Mouse (Mus musculus): ENCODE measurements around the gene Bicd2. TPM values are rescaled to one million over a fixed set of nuclear protein-coding genes. Genes with fewer than 3 reads are reported as not detected.

The Bicd2 gene
- polyA plus RNA-seq, 1 experiment from 2014 or later, result 38.7 TPM

DNA sequence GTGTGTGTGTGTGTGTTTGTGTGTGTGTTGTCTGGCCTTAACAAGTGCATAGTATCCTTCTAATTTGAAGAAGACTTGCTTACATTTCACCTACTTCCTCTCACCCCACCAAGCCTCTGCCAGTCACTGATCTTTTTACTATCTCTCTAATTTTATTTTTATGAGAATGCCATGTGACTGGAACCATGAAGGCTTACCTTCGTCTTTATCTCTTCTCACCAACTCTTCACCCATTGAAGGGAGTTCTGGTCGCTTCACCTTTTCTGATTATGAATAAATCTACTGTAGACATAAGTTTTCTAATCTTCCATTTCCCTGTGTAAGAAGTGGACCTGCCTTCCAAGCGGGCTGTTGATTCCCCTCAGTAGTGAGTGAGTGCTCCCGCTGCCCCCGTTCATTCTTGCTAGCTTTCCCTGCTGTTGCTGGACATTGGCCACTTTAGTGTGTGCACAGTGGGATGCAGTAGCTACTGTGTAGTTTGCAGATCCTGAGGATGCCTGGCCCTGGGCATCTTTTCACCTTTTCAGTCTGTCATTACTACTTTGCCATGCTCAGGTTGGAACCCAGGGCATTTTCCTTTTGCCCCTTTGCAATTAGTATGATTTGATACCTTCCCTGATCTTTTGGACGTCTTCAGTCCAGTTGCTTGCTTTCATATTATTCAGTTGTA lies 8.6 kb downstream of the Bicd2 start:
- H3K9me3 ChIP-seq, result no peaks in the 10 kb centered on the region
- H3K36me3 ChIP-seq, result no peaks in the 10 kb centered on the region
- no peak overlapping the region for H3K4me3 ChIP-seq
- no peak overlapping the region for H3K27ac ChIP-seq (replicated peaks)
- no peaks in the 10 kb centered on the region for H3K27me3 ChIP-seq (replicated peaks)
- WGBS, result 85% methylated on average over 6 of the region's 6 CpGs
- no peak overlapping the region for H3K4me2 ChIP-seq
- ATAC-seq (ENCODE audit: extremely low read depth, insufficient number of reproducible peaks, low FRiP score, low TSS enrichment), result no peak
- peaks cover 91% of the 10 kb centered on the region for H3K4me1 ChIP-seq
- H3K9ac ChIP-seq, result no peak overlapping the region

GRCm38 (mm10) chr13:49352581-49353159 lies 11.3 kb downstream of the Bicd2 start:
- no peak for ATAC-seq (ENCODE audit: extremely low read depth, insufficient number of reproducible peaks, low FRiP score, low TSS enrichment)
- no peak overlapping the region for H3K4me3 ChIP-seq
- no peaks in the 10 kb centered on the region for H3K9me3 ChIP-seq
- H3K27me3 ChIP-seq (replicated peaks), result no peaks in the 10 kb centered on the region
- H3K4me1 ChIP-seq, result peaks cover 73% of the 10 kb centered on the region
- H3K4me2 ChIP-seq, result no peak overlapping the region
- H3K27ac ChIP-seq (replicated peaks), result peak overlapping the region; percentile 30; the same call in 1 of the 2 replicates
- 66% methylated on average over 3 of the region's 3 CpGs for WGBS
- H3K9ac ChIP-seq, result no peak overlapping the region
- peaks cover 17% of the 10 kb centered on the region for H3K36me3 ChIP-seq

- Histone ChIP-seq H3K4me1 (peaks cover 73% of the 10 kb centered on the region), H3K4me3 (no peak overlapping the region), H3K9me3 (no peaks in the 10 kb centered on the region), H3K27ac (replicated peaks) (0 out of 2 replicates have a peak overlapping the region, but pooled peaks have one; percentile 28), H3K27me3 (replicated peaks) (no peaks in the 10 kb centered on the region), H3K9ac (no peak overlapping the region), H3K36me3 (peaks cover 21% of the 10 kb centered on the region), H3K4me2 (no peak overlapping the region)
- no peak for ATAC-seq (ENCODE audit: extremely low read depth, insufficient number of reproducible peaks, low FRiP score, low TSS enrichment)
Measured at GRCm38 (mm10) chr13:49353422-49353821, 12.0 kb downstream of the Bicd2 start.

GRCm38 (mm10) chr13:49353991-49354507 lies 12.7 kb downstream of the Bicd2 start:
- Histone ChIP-seq H3K9ac (no peak overlapping the region), H3K36me3 (peaks cover 26% of the 10 kb centered on the region), H3K4me1 (peaks cover 66% of the 10 kb centered on the region), H3K4me3 (no peak overlapping the region), H3K9me3 (no peaks in the 10 kb centered on the region), H3K4me2 (no peak overlapping the region), H3K27me3 (replicated peaks) (no peaks in the 10 kb centered on the region), H3K27ac (replicated peaks) (no peak overlapping the region)
- WGBS, result 60% methylated on average over 5 of the region's 5 CpGs
- ATAC-seq (ENCODE audit: extremely low read depth, insufficient number of reproducible peaks, low FRiP score, low TSS enrichment), result no peak

DNA sequence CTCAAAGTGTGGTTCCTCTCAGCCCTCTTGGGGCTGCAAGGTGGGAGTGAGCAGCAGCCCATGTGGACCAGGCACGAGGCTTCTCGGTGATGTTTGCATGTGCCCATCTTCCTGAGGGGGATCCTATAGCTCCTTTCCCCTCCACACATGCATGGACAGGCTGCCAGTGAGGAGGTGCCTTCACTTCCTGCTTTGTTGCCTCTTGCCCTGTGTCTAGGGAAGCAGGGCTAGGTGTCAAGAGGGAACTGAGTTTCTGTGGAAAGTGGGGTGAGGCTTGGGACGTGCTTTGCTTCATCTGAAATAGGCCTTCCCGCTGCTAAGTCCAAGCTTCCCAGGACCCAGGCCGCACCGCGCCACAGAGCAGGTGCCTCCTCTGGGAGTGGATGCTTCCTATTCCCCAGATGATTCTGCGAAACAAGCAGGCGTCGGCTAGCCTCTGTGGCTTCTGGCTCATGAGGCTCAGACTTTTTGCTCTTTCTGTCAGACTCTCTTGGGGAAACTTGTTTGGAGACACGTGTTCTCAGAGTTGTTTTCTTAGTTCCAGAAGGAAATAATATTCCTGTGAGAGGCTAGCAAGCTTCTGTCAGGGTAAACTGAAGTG lies 14.2 kb downstream of the Bicd2 start:
- no peak for ATAC-seq (ENCODE audit: extremely low read depth, insufficient number of reproducible peaks, low FRiP score, low TSS enrichment)
- WGBS, result 79% methylated on average over 11 of the region's 11 CpGs
- Histone ChIP-seq H3K4me1 (peaks cover 60% of the 10 kb centered on the region), H3K4me3 (no peak overlapping the region), H3K36me3 (peaks cover 29% of the 10 kb centered on the region), H3K9me3 (no peaks in the 10 kb centered on the region), H3K27ac (replicated peaks) (peak overlapping the region; percentile 20; the same call in 1 of the 2 replicates), H3K4me2 (no peak overlapping the region), H3K9ac (0 out of 2 replicates have a peak overlapping the region, but pooled peaks have one; percentile 1), H3K27me3 (replicated peaks) (no peaks in the 10 kb centered on the region)

DNA sequence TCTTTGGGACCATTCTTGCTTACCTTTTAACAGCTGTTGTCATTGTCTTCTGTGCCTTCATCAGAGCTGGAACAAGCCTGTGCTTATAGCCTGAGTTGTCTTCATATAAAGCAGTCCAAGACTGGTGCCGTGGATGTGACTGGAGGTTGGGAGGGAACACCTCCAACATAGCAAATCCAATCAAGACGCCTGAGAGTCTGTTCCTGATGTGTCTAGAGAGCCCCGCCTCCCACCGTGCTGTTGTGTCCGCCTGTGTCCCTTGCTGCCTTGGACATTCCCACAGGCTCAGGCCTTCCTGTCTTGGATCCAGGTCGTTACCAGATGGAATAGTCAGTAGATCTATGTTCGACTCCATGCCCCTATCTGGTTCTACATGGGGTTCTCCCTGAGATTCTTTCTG lies 14.7 kb downstream of the Bicd2 start:
- peaks cover 63% of the 10 kb centered on the region for H3K4me1 ChIP-seq
- H3K9me3 ChIP-seq, result no peaks in the 10 kb centered on the region
- no peak for ATAC-seq (ENCODE audit: extremely low read depth, insufficient number of reproducible peaks, low FRiP score, low TSS enrichment)
- H3K4me2 ChIP-seq, result no peak overlapping the region
- no peak overlapping the region for H3K9ac ChIP-seq
- H3K4me3 ChIP-seq, result no peak overlapping the region
- WGBS, result 86% methylated on average over 7 of the region's 7 CpGs
- H3K36me3 ChIP-seq, result peaks cover 29% of the 10 kb centered on the region
- 0 out of 2 replicates have a peak overlapping the region, but pooled peaks have one; percentile 20 for H3K27ac ChIP-seq (replicated peaks)
- no peaks in the 10 kb centered on the region for H3K27me3 ChIP-seq (replicated peaks)

DNA sequence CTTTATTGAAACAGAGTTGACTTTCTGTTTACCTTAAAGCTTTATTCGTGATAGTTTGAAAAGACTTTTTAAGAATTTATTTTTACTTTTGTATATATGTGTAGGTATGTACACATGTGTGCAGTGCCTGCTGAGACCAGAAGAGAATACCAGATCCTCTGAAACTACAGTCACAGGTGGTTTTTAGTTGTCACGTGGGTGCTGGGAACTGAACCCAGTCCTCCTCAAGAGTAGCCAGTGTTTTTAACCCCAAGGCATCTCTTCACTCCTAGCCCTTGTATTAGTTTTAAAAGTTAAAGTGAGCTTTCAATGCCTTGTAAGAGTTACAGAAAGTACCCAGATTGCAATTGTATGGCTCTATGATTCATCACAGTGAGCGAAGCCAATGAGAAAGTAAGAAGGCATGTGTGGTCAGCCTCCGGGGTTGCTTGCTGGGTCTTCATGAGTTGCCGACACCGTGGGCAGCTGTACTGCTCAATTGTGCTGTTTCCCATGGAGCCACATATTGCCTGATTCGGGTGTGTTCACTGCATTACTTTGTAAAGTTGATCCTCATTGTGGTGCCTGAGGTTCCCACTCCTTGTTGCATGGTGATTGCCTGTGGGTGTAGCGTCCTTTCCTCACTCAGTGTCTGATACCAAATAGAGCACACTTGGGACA lies 16.1 kb downstream of the Bicd2 start:
- WGBS, result 92% methylated on average over 8 of the region's 8 CpGs
- Histone ChIP-seq H3K36me3 (peaks cover 29% of the 10 kb centered on the region), H3K27ac (replicated peaks) (no peak overlapping the region), H3K9me3 (no peaks in the 10 kb centered on the region), H3K9ac (no peak overlapping the region), H3K4me2 (no peak overlapping the region), H3K27me3 (replicated peaks) (no peaks in the 10 kb centered on the region), H3K4me1 (peaks cover 63% of the 10 kb centered on the region), H3K4me3 (no peak overlapping the region)
- no peak for ATAC-seq (ENCODE audit: extremely low read depth, insufficient number of reproducible peaks, low FRiP score, low TSS enrichment)

DNA sequence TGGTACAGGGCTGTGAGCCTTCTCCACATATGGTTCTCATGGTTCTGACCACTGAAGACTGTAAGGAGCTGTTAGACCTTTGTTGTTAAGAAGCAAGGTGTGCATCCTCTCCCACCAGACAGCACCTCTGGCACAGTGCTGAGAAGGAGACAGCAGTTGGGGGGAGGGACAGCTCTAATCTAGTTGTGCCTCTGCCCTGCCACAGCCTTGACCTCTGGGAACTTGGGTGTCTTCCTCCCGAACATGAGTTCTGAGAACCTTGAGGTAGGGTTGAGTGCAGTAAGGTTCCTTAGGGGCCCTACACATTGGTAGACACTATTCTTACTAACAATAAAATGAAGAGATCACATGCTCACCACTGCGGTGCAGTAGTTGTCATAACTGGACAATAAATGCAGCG lies 16.8 kb downstream of the Bicd2 start:
- Histone ChIP-seq H3K9ac (no peak overlapping the region), H3K27ac (replicated peaks) (no peak overlapping the region), H3K9me3 (no peaks in the 10 kb centered on the region), H3K4me1 (peaks cover 63% of the 10 kb centered on the region), H3K4me3 (no peak overlapping the region), H3K4me2 (no peak overlapping the region), H3K27me3 (replicated peaks) (no peaks in the 10 kb centered on the region), H3K36me3 (peaks cover 29% of the 10 kb centered on the region)
- WGBS, result 84% methylated on average over 3 of the region's 3 CpGs
- ATAC-seq (ENCODE audit: extremely low read depth, insufficient number of reproducible peaks, low FRiP score, low TSS enrichment), result no peak

DNA sequence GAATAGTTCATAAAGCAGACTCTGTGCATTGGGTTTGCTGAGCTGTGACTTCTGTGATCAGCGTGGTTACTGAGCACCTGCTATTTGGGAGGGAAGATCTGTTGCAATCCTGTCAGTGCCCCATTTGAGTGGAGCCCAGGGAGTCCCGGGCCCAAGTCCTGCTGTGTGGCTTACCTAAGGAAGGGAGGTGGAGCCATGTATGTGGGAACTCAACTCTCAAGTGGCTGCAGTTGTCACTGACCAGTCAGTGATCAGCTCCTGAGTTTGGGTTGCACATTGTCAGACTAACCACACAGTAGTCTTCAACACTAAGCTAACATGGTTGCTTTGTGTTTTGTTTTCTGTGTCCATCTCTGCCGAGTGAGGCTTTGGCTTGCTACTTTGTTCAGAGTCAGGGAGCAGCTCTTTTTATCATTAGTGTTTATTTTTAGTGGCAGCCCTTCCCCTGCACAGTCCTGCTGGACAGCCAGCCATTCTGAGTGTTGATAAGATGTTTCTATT lies 19.6 kb downstream of the Bicd2 start:
- Histone ChIP-seq H3K9ac (peak overlapping the region; percentile 69), H3K4me3 (peak overlapping the region; percentile 16), H3K4me1 (peaks cover 67% of the 10 kb centered on the region), H3K27me3 (replicated peaks) (no peaks in the 10 kb centered on the region), H3K36me3 (peaks cover 29% of the 10 kb centered on the region), H3K27ac (replicated peaks) (peak overlapping the region; percentile 91), H3K4me2 (peak overlapping the region; percentile 49), H3K9me3 (no peaks in the 10 kb centered on the region)
- no peak for ATAC-seq (ENCODE audit: extremely low read depth, insufficient number of reproducible peaks, low FRiP score, low TSS enrichment)
- 12% methylated on average over 3 of the region's 3 CpGs for whole genome bisulfite sequencing

GRCm38 (mm10) chr13:49362364-49362763 lies 21.0 kb downstream of the Bicd2 start:
- no peaks in the 10 kb centered on the region for H3K27me3 ChIP-seq (replicated peaks)
- H3K27ac ChIP-seq (replicated peaks), result peak overlapping the region; percentile 91
- no peak overlapping the region for H3K4me3 ChIP-seq
- H3K9me3 ChIP-seq, result no peaks in the 10 kb centered on the region
- peak overlapping the region; percentile 49 for H3K4me2 ChIP-seq
- H3K36me3 ChIP-seq, result peaks cover 15% of the 10 kb centered on the region
- peak overlapping the region; percentile 28; the same call in 1 of the 2 replicates for H3K9ac ChIP-seq
- no peak for ATAC-seq (ENCODE audit: extremely low read depth, insufficient number of reproducible peaks, low FRiP score, low TSS enrichment)
- WGBS, result 56% methylated on average over 7 of the region's 7 CpGs
- H3K4me1 ChIP-seq, result peaks cover 81% of the 10 kb centered on the region

GRCm38 (mm10) chr13:49362804-49363203 lies 21.4 kb downstream of the Bicd2 start:
- peak overlapping the region; percentile 91 for H3K27ac ChIP-seq (replicated peaks)
- peaks cover 83% of the 10 kb centered on the region for H3K4me1 ChIP-seq
- H3K9ac ChIP-seq, result peak overlapping the region; percentile 28; the same call in 1 of the 2 replicates
- 68% methylated on average over 2 of the region's 2 CpGs for WGBS
- no peak overlapping the region for H3K4me3 ChIP-seq
- H3K4me2 ChIP-seq, result 0 out of 2 replicates have a peak overlapping the region, but pooled peaks have one; percentile 49
- H3K36me3 ChIP-seq, result peaks cover 11% of the 10 kb centered on the region; the same call in 1 of the 2 replicates
- no peaks in the 10 kb centered on the region for H3K27me3 ChIP-seq (replicated peaks)
- H3K9me3 ChIP-seq, result no peaks in the 10 kb centered on the region
- ATAC-seq (ENCODE audit: extremely low read depth, insufficient number of reproducible peaks, low FRiP score, low TSS enrichment), result no peak
